In genomic region chr11:94917717-94918116, GRCm38 (mm10) we compare ENCODE assay signal across 20 mouse cellular contexts. TPM values are rescaled to one million over a fixed set of nuclear protein-coding genes. Genes with fewer than 3 reads are reported as not detected.
DNase-seq lines count a peak whose midpoint lies in the region; ATAC-seq and TF ChIP-seq lines count a peak whose summit lies in the region.
"Had no signal": no experiment of that assay in that cellular context is flagged by ENCODE, and none has a peak within 500 bp of the region (broad histone marks: within the 10 kb centered on the region; RNA-seq: fewer than 3 reads in every experiment).

No protein-coding gene starts in this region.

- H3K4me2 ChIP-seq in heart, embryonic 14.5 days (ENCODE audit: low read length), result no peak overlapping the region
- H3K4me2 ChIP-seq in limb, embryonic 13.5 days (replicated peaks), result no peak overlapping the region
- H3K4me2 ChIP-seq: hindbrain, embryonic 12.5 days; neural tube, embryonic 13.5 days had no signal

- no peak for DNase-seq in heart, adult 8-10 months (ENCODE audit: low spot score)
- peak; percentile 36 for DNase-seq in lung, postnatal 10 days
- no peak for DNase-seq in lung, adult 2 months
- DNase-seq in thymus, postnatal 0 days (ENCODE audit: low spot score), result no peak
- DNase-seq in B cell, adult 2 months, result no peak
- DNase-seq: adrenal gland, postnatal 14 days; embryo, embryonic 11 days; gastrocnemius, postnatal 10 days; kidney, adult 11 months; kidney, postnatal 14 days; layer of hippocampus, adult 9-11 months; right cerebral cortex, postnatal 25 days had no signal

- no peak for TF ChIP-seq CTCF in lung, adult 2 months (IDR thresholded peaks at IDR 0.05; ENCODE audit: insufficient read depth, low read length)

- no peaks in the 10 kb centered on the region for H3K27me3 ChIP-seq in heart, embryonic 14.5 days (ENCODE audit: control insufficient read depth, insufficient read depth, low read length)
- H3K27me3 ChIP-seq in limb, embryonic 13.5 days, result no peaks in the 10 kb centered on the region
- H3K27me3 ChIP-seq: neural tube, embryonic 13.5 days had no signal

- ATAC-seq in heart, embryonic 14.5 days (ENCODE audit: insufficient number of reproducible peaks, insufficient read depth, low FRiP score, low read depth), result no peak
- ATAC-seq in limb, embryonic 13.5 days (ENCODE audit: low FRiP score, low read depth), result peak; percentile 25; the same call in 1 of the 2 replicates

- peak overlapping the region; percentile 60 to 71 for H3K27ac ChIP-seq in heart, embryonic 14.5 days (replicated peaks in 1 of 2; ENCODE audit: control insufficient read depth in 1 of 2, insufficient read depth in 1 of 2, low read depth in 2 of 2, low read length in 2 of 2)
- H3K27ac ChIP-seq in limb, embryonic 13.5 days, result peak overlapping the region; percentile 76
- H3K27ac ChIP-seq: hindbrain, embryonic 12.5 days; liver, embryonic 14.5 days; neural tube, embryonic 13.5 days had no signal

- WGBS in heart, embryonic 14.5 days, result 53% methylated on average over 6 of the region's 6 CpGs
- 62% methylated on average over 6 of the region's 6 CpGs for WGBS in lung, adult 2 months
- WGBS in limb, embryonic 13.5 days, result 54% methylated on average over 6 of the region's 6 CpGs

- H3K36me3 ChIP-seq in heart, embryonic 14.5 days (ENCODE audit: control insufficient read depth, insufficient read depth, low read length), result no peaks in the 10 kb centered on the region
- no peaks in the 10 kb centered on the region for H3K36me3 ChIP-seq in limb, embryonic 13.5 days
- H3K36me3 ChIP-seq: hindbrain, embryonic 12.5 days; neural tube, embryonic 13.5 days had no signal

- H3K4me3 ChIP-seq in heart, embryonic 14.5 days (ENCODE audit: control insufficient read depth in 1 of 2, insufficient read depth in 1 of 2, low read depth in 1 of 2, low read length in 2 of 2), result no peak overlapping the region
- H3K4me3 ChIP-seq in lung, adult 2 months (replicated peaks; ENCODE audit: extremely low read depth, low read depth, low read length), result no peak overlapping the region
- H3K4me3 ChIP-seq in limb, embryonic 13.5 days, result no peak overlapping the region
- H3K4me3 ChIP-seq: hindbrain, embryonic 12.5 days; neural tube, embryonic 13.5 days had no signal

- peaks cover 16 to 25% of the 10 kb centered on the region in 2 experiments for H3K4me1 ChIP-seq in heart, embryonic 14.5 days (ENCODE audit: control insufficient read depth in 2 of 2, insufficient read depth in 2 of 2, low read length in 2 of 2)
- H3K4me1 ChIP-seq in lung, adult 2 months (ENCODE audit: control insufficient read depth, insufficient read depth, low read length), result peaks cover 4% of the 10 kb centered on the region
- H3K4me1 ChIP-seq in limb, embryonic 13.5 days, result peaks cover 36% of the 10 kb centered on the region

- TF ChIP-seq POLR2A in lung, adult 2 months (IDR thresholded peaks at IDR 0.05; ENCODE audit: borderline replicate concordance, extremely low read depth, low read depth, low read length), result no peak

- no peak overlapping the region for H3K9ac ChIP-seq in heart, embryonic 14.5 days (ENCODE audit: low read length)
- no peak overlapping the region for H3K9ac ChIP-seq in limb, embryonic 13.5 days
- H3K9ac ChIP-seq: hindbrain, embryonic 12.5 days; liver, embryonic 14.5 days; neural tube, embryonic 13.5 days had no signal

- H3K9me3 ChIP-seq in heart, embryonic 14.5 days (ENCODE audit: control insufficient read depth, low read length), result no peaks in the 10 kb centered on the region
- H3K9me3 ChIP-seq in limb, embryonic 13.5 days, result no peaks in the 10 kb centered on the region
- H3K9me3 ChIP-seq: hindbrain, embryonic 12.5 days; neural tube, embryonic 13.5 days had no signal

RNA-seq across cellular contexts. Expression of gene Col1a1, which starts 18.3 kb away (rescaled TPM):
- 447 and 511 TPM in 2 replicates for polyA plus RNA-seq in heart, embryonic 14.5 days (2014; fragmentation: Nextera tagmentation; extraction: Ambion mirVana)
- total RNA-seq in heart, adult 8-10 months (2022), result 10 to 100 TPM; 23.3 to 50.4 (median 39.8) TPM
- polyA plus RNA-seq in lung, adult 2 months (2012; rRNA removed), result 108 and 115 TPM in 2 replicates
- polyA plus RNA-seq in limb, embryonic 13.5 days (2015; fragmentation: Nextera tagmentation; extraction: Ambion mirVana), result 1,007 and 1,170 TPM in 2 replicates
- polyA plus RNA-seq in thymus, postnatal 0 days (2015; fragmentation: Nextera tagmentation; extraction: Ambion mirVana), result 64.3 and 68.9 TPM in 2 replicates
- total RNA-seq: megakaryocyte-erythroid progenitor cell, adult 5-6 weeks had no signal

RNA-seq across cellular contexts. Expression of gene Hils1, which starts 49.7 kb away (rescaled TPM):
- 0.24 TPM in 2 replicates for polyA plus RNA-seq in heart, embryonic 14.5 days (2014; fragmentation: Nextera tagmentation; extraction: Ambion mirVana)
- not detected for total RNA-seq in heart, adult 8-10 months (2022)
- not detected in 2 replicates for polyA plus RNA-seq in lung, adult 2 months (2012; rRNA removed)
- not detected in 2 replicates for polyA plus RNA-seq in limb, embryonic 13.5 days (2015; fragmentation: Nextera tagmentation; extraction: Ambion mirVana)
- polyA plus RNA-seq in thymus, postnatal 0 days (2015; fragmentation: Nextera tagmentation; extraction: Ambion mirVana), result not detected in 2 replicates
- total RNA-seq: adrenal gland, postnatal 14 days; gastrocnemius, postnatal 10 days; left cerebral cortex, postnatal 10 days; megakaryocyte-erythroid progenitor cell, adult 5-6 weeks; midbrain, postnatal 0 days had no signal
- polyA plus RNA-seq: hindbrain, embryonic 12.5 days; liver, embryonic 14.5 days; midbrain, postnatal 0 days; neural tube, embryonic 13.5 days had no signal

RNA-seq across cellular contexts. Expression of gene Sgca, which starts 58.4 kb away (rescaled TPM):
- 34.6 and 36.7 TPM in 2 replicates for polyA plus RNA-seq in heart, embryonic 14.5 days (2014; fragmentation: Nextera tagmentation; extraction: Ambion mirVana)
- total RNA-seq in heart, adult 8-10 months (2022), result 100 to 1,000 TPM; 202 to 221 (median 208) TPM
- 19.9 and 54.4 TPM in 2 replicates for polyA plus RNA-seq in lung, adult 2 months (2012; rRNA removed)
- 6.1 and 7.1 TPM in 2 replicates for polyA plus RNA-seq in limb, embryonic 13.5 days (2015; fragmentation: Nextera tagmentation; extraction: Ambion mirVana)
- polyA plus RNA-seq in thymus, postnatal 0 days (2015; fragmentation: Nextera tagmentation; extraction: Ambion mirVana), result 0.22 and 0.30 TPM in 2 replicates
- total RNA-seq: adrenal gland, postnatal 14 days; megakaryocyte-erythroid progenitor cell, adult 5-6 weeks; midbrain, postnatal 0 days had no signal
- polyA plus RNA-seq: liver, embryonic 14.5 days; neural tube, embryonic 13.5 days had no signal
